ENCODE assay signal across 8 mouse cellular contexts in the genomic region with DNA sequence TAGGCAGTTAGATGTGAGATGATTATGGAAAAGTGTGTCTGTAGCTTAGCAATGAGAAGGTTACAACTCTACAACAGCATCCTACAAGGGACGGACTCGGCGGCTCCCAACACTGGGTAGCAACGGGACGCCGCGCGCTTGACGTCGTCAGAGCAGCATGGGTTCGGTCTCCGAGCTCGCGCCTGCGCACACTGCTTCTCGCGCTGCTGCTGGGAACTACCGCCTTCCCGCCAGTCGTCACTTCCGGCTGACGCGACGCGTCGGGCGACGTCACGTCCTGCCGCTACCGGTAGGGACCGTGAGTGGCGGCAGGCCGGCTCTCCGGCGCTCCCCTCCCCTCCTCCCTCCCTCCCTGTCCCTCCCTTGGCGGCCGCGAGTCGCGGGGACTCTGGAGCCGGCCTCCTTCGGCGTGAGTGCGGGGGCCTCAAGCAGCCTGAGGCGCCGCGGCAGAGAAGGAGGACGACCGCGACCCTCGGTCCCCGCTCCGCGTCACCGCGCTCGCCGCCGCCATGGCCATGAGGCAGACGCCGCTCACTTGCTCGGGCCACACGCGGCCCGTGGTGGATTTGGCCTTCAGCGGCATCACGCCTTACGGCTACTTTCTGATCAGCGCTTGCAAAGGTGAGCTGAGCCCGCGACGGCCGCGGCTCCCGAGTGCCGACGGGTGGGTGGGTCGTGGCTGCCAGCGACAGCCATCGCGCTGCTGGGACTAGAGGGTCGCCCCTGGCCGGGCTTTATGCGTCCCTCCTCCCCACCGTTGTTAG. TPM values are rescaled to one million over a fixed set of nuclear protein-coding genes. Genes with fewer than 3 reads are reported as not detected.
DNase-seq lines count a peak whose midpoint lies in the region; ATAC-seq and TF ChIP-seq lines count a peak whose summit lies in the region.

A gene (plus strand): TSS at position 233 of the 764 bp plus-strand sequence.

- no peak for TF ChIP-seq CTCF in cortical plate, adult 2 months (IDR thresholded peaks at IDR 0.05; ENCODE audit: extremely low read depth, insufficient read depth, low read length)

- H3K4me3 ChIP-seq in cortical plate, adult 2 months (ENCODE audit: insufficient read depth, low read length) = peak within 1 kb of the TSS; percentile 73

- DNase-seq in gastrocnemius, postnatal 10 days = peak; percentile 96
- peak; percentile 99 for DNase-seq in induced T-regulatory cell, adult 2 months (ENCODE audit: low read depth)
- DNase-seq in left cerebral cortex, adult 9 months (ENCODE audit: low spot score in 2 of 2) = peak; percentile 81 to 93
- DNase-seq in right cerebral cortex, postnatal 14 days = peak; percentile 97
- DNase-seq in urinary bladder, postnatal 36 days (ENCODE audit: low spot score in 2 of 2) = peak; percentile 81 to 92

- peak; percentile 94 for TF ChIP-seq POLR2A in cortical plate, adult 2 months (IDR thresholded peaks at IDR 0.05; ENCODE audit: extremely low read depth, insufficient read depth, low read length)

- peaks cover 7% of the 10 kb centered on the region for H3K4me1 ChIP-seq in cortical plate, adult 2 months (ENCODE audit: control insufficient read depth, insufficient read depth, low read length)

- peak; percentile 93 for ATAC-seq in activated CD4-positive, CD25-positive, alpha-beta regulatory T cell, adult 4 months
- peak; percentile 94 for ATAC-seq in megakaryocyte progenitor cell, adult 5-6 weeks (replicated peaks; ENCODE audit: poor library complexity)

- H3K27ac ChIP-seq in cortical plate, adult 2 months (ENCODE audit: insufficient read depth, low read length) = peak within 1 kb of the TSS; percentile 91

RNA-seq across cellular contexts. Expression of the gene that starts here (rescaled TPM):
- 10 to 100 TPM; 33.4 to 40.0 TPM for polyA plus RNA-seq in activated CD4-positive, CD25-positive, alpha-beta regulatory T cell, adult 4 months (2017; shearing (Covaris generic))
- 67.0 and 67.1 TPM in 2 replicates for polyA plus RNA-seq in cortical plate, adult 2 months (2012; rRNA removed)
- 10 to 100 TPM; 91.5 to 92.5 TPM for total RNA-seq in gastrocnemius, postnatal 10 days (2021)
- total RNA-seq in megakaryocyte progenitor cell, adult 5-6 weeks (2015) = 191 and 204 TPM in 2 replicates
- 168 and 172 TPM in 2 replicates for total RNA-seq in megakaryocyte progenitor cell, adult 5-6 weeks (2017)

Comparison
In these comparisons a context has a peak if more than half of its experiments do, and no peak if none do; other contexts are left out.
1. Peak in every context shown above with its lines: DNase-seq, ATAC-seq, H3K4me3 ChIP-seq and H3K27ac ChIP-seq.